Mouse (Mus musculus): Measurements from ENCODE around the gene Lurap1l.
A peak's percentile ranks its signal among the peaks of the same experiment; 100 is the strongest.
"Not testable (repeated sequence)": the region's sequence is repeated elsewhere in the genome, so short reads cannot be mapped to it uniquely, and the experiment has no call there.

Lurap1l gene

DNA sequence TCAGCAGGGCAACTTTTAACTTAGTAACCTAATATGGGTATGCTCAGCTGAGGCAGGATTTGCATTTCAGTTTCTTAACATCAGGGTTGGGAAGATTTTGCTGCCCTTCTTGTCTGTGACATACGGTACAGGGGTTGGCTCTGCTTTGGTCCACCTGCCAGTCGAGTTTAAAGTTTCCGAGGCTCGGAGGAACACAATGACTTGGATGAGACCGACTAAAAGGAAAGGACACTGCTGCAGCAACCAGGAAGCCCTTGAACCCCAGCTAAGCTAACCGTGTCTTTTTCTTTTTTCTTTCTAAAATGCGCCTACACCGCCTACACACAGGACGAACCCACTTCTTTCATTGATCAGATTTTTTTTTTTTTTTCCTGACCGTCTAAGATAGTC is at the start of gene Lurap1l:
Gene Lurap1l (plus strand): TSS at position 166 of the 390 bp plus-strand sequence.
- no peak for DNase-seq (ENCODE audit: low spot score)

DNA sequence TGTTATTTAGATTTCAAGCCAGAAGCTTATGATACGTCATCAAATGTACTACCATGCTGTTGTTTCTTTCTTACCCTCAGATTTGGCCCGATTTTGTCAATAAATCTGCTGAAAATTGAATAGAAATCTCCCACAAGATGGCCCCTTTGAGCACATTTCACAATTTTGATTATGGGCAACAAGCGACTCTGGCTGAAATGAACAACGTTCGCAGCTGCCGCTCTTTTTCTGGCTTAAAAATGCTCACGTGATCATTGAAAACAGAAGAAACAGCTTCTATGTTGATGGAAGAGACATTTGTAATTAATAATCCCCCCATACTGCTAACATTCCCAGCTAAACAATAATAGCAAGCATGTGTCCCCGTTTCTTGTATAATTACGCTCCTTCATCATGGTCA is 47.5 kb upstream of the Lurap1l start:
- DNase-seq (ENCODE audit: low spot score), result no peak

DNA sequence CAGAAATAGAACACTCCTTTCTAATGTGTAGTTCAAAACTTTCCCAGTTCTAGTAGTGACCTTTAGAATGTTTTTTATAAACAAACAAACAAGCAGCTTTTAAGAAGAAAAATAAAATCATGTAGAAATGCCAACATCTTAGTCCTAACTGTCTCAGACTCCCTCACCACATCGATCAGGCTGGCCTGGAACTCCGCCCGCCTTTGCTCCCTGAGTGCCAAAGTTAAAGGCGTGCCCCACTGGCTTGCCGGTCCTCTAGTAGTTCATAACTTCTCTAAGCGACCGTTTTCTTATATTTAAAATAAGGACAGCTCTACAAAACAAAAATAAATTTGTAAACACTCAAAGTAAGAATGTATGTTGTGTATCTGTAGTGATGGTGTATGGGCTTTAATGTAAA is 46.5 kb upstream of the Lurap1l start:
- DNase-seq (ENCODE audit: low spot score), result no peak

DNA sequence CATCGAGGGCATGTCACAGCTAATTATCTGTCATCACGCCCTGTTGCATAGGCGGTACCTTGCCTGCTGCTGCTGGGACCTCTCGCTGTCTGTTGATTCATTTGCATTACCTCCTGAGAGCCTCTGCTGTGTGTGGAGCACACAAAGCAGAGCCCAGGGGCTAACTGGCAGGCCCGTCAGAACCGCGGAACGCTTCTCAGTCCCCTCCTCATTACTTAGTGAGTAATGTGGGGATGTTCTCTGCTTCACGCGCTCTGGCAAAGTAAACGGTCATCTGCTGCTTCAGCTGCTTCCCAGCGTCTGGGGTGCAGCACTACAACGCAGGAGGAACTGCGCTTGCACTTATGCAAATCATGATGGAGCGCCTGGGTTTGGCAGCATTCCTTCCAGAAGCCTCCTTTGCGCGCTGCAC is 45.9 kb upstream of the Lurap1l start:
- DNase-seq (ENCODE audit: low spot score), result no peak

DNA sequence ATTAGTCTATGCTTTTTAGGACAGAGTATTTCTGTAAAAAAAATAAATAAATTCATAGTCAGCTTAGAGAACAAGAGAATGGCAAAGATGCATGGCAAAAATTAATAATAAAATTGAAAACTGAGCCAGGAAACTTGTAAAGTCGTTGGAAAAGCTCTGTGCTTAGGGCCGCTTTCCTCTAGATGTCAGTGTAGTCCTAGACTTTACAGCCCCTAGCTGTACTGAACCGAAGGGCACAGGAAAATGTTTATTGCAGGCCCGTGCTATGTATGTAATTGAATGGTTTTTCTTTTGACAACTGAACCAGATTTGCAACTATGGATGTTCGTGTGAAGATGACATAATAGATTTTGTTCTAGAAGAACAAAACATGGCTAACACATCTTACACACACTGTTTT is 44.4 kb upstream of the Lurap1l start:
- no peak for DNase-seq (ENCODE audit: low spot score)

DNA sequence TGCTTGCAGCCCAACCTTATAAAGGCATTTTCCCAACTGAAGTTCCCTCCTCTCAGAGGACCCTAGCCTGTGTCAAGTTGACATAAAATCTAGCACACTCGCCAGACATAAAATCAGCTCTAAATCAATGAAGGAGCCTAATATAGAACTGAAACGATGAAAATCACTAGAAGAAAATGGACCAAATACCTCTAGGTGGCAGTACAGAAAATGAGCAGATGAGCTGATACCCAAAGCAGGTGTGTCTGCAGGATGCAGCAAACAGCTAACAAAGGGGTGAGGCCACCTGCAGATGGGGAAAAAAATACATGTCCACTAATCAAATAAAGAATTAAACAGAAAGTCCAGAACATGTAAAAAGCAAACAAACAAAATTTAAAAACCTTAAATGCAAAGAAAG is 40.8 kb upstream of the Lurap1l start:
- no peak for DNase-seq (ENCODE audit: low spot score)

DNA sequence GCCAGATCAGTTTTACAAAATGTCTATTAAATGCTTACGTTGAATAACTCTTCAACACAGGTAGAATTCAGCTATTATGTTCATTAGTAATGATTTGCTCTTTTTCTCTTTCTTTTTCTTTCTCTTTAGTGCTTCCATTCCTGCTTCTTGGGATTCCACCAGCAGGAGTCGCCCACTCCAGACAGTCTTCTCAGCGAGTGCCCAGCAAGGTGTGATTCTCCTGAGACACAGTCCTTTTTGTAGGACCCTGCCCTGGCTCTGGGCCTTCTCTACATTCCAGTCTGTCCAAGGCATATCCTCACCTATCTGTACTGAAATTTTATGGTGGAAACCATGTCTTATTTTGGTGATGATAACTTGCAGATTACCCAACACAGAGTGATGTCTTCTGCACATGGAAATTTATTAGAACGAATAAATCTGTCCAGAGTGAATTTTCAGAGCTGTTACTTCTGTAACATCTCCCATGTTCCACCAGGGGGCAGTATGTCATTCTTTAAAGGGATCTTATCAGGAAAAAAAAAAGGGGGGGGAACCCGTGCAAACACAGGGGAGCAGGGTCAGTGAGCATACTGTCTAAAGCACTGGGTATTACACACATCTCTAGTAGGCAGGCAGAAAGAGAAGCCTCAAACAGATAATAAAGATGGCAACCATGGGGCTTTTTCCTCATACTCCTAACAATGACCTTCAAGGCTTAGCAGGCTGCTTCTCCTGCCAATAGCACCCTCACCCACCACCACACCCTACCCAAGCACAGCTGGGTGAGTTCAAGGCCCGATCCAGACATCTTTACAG is 37.4 kb upstream of the Lurap1l start:
- DNase-seq (ENCODE audit: low spot score), result no peak

DNA sequence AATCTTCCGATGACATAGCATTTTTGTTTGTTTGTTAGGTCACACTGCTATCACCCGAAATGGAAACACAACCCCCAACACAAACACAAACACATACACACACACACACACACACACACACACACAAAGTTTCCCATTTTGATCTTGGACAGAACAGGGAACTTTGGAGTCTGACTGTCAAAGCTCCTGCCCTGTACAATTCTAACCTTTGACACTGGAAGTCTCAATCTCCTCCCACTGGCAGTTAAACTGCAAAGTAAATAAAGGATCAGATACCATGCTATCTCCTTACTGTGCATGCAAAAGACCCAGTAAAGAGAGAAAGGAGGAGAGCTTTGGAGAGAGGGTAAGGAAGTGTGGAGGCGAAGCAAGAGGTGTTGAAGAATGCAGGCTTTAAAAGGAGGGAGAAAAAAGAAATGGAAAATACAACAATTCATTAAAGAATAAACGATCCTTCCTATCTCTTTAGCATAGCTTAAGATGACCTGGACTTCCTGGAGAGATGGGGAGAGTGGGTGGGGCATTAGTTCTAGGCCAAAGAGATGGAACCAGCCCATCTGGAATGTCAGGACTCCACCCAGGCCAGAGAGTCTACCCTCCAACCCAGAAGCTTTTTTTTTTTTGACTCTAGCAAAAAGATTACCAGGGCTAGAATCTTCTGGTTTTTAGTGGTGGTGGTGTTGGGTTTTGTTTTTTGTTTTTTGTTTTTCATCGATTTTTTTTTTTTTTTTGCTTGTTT is 36.2 kb upstream of the Lurap1l start:
- no peak for DNase-seq (ENCODE audit: low spot score)

DNA sequence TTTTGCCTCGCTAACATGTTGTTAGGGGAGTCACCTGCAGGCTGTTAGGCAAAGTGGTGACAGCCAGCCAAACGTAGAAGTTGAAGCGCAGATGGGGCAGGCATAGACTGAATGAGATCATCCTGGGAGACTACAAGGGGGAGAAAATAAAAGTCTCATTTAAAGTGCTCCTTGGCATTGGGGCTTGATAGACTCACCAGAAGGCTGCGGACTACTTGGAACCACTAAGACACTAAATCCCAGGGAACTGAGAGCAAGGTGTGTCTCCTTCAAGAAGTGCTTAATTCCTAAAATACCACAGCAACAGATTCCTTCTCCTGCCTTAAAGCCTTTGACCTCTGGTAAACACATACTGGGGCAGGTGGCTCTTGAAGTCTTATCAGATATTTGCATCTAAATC is 35.4 kb upstream of the Lurap1l start:
- no peak for DNase-seq (ENCODE audit: low spot score)

DNA sequence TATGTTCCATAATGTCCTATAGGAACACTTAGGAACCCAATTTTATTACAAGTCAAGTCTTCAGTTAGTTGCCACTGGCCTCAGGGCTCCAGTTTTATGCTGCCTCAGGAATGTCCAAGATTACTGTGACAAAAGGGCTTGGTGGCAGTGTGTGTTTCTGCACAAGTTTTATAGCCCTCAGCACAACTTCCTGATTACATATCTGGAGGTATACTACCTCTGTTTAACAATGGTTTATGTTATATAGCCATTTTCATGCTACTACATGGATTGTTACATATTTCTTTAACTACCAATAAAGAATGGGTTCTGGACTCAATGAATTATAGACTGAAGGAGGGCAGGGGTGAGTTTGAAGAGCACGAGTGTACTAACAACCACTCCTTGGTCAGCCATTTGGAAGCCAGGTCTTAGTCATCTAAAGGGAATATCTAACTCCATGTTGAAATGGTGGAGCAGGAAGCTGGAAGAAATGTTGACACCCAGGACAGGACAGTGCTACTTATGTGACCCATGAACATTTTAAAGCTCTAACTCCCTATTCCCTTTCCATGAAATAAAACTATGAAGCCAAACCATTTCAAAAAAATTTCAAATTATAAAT is 28.3 kb upstream of the Lurap1l start:
- DNase-seq (ENCODE audit: low spot score), result no peak

DNA sequence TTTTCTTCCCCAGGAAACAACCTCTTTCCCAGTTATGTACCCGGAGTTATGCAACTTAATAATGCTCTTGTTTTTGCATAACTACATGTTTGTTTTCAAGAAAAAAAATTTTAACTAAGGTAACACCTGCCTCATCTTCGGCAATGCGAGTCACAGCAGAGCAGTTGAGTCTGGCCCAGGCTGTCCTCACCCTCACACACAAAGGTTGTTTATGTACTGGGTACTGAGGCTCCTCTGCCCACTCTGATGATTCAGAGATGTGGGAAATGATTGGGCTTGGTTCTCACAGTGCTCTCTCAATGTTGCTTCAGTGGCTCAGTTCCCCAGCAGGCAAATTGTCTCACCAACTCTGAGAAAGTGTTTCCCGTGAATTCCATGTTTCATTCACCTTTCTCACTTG is 23.8 kb upstream of the Lurap1l start:
- DNase-seq (ENCODE audit: low spot score), result no peak

DNA sequence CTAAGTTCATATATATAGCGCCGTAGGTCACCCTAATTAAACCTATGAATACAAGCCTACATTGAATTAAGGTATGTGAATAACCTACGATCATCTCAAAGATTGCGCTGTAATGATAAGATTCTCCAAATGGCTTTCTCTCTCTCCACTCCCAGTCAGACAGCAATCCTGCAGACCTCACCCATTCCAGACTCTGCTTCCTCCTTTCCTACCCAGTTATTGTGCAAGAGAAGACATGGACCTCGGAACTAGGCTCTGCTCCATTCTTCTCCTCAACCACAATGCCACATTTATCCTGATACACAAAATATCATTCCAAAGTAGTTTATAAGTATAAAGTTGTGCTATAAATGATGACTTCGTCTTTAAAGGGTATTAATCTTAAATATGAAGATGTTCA is 19.4 kb upstream of the Lurap1l start:
- DNase-seq (ENCODE audit: low spot score), result no peak

DNA sequence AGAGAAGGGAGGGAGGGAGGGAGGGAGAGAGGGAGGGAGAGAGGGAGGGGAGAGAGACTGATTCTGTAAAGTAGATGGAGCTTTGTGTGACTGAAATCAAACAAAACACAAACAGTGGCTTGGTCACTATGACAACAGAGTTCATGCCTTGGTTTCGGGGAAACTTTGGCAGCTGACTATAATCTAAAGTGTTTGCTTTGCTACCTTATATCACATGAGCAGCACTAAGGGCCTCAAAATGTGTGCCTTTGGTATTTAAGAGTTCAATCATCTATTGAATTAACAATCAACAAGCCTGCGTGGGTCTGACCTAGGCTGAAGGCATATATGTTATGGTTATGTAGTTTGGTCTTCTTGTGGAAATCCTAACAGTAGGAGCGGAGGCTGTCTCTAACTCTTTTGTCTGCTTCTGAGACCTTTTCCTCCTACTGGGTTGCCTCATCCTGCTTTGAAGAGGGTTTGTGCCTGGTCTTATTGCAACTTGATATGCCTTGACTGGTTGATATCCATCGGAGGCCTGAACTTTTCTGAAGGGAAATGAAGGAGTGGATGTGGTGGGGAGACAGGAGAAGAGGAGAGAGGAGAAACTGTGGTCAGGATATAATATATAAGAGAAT is 15.1 kb upstream of the Lurap1l start:
- DNase-seq (ENCODE audit: low spot score), result no peak

DNA sequence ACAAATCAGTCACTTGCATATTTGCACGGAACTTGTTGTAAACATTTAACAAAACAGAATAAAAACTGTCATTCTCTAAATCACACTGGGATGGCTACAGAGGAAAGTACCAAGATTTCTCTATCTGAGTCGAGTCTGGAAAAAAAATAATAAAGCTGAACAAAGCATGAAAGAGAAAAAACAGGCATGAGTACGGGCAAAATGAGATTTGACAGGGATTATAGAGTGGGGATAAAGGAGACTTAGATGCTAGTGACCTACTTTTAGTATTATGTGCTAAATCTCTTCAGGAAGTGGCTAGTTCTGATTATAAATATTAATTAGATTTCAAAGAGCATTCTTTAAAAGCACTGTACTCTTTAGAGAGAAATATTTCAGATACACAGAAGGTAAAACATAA is 3.7 kb upstream of the Lurap1l start:
- DNase-seq (ENCODE audit: low spot score), result no peak

DNA sequence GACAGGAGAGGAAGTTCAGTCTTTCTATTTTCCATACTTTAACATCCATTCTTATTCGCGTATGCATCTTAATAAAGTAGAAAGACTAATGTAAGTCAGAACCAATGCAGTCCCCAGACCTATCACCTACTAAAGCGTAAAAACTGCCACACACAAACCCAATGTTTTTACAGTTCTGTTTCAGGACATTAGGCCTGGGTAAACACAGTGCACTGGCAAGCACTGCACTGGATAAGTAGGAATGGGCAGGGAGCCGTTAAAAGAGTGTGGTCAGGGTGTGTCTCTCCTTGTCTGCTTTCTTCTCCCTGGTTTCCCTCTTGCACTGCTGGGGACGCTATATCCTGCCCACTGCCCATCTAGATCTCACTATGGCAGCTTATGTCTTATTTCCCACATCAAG is 2.5 kb upstream of the Lurap1l start:
- no peak for DNase-seq (ENCODE audit: low spot score)

DNA sequence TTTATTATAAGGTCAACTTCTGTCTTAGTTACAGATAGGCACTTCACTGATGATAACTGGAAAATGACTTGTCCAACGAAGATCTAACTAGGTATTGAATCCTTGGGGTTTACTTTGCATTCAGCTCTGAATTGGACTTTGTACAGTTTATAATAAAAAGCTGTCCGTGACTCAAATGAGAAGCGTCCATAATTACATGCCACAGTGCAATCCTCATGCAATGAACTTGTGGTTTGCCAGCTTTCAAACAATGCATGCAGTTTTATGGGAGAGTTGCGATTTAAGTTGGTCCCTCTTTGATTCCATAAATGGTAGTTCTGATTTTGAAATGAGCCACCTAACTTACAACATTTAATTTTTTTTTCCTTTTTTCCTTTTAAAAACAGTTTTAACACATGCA is 1.5 kb upstream of the Lurap1l start:
- no peak for DNase-seq (ENCODE audit: low spot score)

DNA sequence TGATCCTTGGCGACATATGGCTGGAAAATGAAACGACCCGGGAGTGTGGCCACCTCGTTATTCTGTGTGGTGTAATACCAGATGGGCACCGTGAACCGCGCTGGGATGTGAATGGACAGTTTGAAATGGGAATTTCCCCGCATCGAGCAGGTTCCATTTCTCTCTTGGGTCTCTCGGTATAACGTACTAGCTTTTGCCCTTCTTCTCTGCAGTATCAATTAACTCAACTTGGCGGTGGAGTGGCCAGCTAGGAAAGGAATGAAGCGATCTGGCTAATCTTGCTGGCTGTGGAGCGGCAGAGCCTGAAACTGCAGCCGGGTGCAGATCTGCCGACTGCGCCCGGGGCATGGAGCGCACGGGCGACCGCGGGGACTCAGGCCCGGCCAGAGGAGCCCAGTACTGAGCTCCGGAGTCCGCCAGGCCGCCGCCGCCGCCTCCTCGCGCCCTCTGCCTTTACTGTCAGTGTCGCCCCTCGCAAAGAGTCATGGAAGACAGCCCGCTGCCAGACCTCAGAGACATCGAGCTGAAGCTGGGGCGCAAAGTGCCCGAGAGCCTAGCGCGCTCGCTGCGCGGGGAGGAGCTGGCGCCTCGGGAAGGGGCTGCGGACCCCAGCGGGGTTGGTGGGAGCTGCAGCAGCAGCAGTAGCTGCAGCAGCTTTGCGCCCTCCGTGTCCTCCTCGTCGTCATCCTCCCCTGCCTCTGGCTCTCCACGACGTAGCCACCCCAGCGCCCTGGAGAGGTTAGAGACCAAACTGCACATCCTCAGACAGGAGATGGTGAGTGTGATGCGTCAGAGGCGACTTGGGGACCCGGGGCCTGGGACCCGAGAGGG is 640 bp downstream of the Lurap1l start:
- peak; percentile 47 for DNase-seq (ENCODE audit: low spot score)

DNA sequence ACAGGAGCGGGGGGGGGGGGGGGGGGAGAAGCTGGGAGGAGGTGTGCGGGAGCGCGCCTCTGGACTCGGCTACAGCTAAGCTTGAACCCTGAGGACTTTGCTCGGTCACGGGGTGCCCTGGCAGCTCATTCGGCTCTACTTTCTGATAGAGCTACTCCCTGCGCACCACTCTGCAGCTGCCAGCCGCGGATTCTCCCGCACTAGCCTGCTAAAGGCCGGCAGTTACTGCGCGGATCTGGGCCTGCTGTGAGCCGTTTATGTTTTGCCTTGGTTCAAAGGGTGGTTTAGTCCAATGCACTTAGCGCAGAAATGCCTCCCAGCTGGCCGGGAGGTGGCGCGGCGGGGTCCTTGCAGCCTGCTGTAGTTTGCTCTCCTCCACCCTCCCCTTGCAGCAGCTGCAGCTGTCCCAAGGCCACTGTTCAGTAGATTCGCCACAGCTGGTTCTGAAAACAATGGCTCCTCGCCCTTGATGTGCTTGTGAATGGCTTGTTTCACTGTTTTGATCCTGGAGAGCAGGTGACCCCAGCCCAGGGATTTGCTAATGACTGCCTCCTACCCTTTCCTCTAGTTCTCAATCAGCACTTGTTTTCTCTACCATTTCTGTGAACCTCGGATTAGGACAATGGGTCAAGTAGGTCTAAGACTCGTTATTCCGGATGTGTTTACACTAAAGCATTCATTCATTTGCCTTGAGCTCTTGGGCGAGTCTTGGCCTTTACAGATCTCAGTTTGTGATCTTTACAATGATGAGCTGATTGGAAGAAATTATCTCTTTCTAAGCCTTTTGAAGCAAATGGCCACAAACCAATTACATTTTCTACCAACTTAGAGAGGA is 1.5 kb downstream of the Lurap1l start:
- DNase-seq (ENCODE audit: low spot score), result peak; percentile 75

DNA sequence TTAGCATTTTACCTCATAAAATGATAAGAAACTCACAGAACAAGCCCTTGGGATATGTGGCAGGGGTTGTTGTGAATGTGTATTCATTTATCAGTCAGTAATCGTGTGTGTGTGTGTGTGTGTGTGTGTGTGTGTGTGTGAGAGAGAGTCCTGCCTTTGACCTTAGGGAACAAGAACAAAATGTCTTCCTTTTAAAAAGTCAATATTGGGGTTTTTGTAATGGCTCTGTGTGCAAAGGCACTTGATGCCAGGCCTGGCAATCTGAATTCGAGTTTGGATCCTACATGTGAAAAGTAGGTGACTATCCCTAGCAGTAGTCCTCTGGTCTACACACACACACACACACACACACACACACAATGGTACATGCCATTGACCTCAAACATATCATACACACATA is 4.8 kb downstream of the Lurap1l start:
- DNase-seq (ENCODE audit: low spot score), result no peak

DNA sequence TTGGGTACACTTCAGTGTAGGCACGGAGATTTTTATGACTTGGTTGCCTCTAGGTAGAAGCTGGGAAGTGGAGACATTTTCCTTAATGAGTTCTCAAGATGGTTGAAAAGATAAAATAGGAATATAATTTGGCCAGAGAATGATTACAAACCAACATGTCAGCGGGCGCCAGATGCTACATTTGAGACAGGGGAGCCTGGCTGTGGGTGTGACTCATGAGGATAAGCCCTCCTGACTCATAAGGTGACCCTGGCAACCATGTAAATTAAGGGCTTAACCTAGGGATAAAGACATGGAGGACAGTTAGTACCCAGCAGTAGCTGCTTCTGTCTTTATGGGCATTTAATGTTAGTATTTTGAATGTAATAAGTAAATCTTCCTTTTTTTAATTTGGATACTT is 6.2 kb downstream of the Lurap1l start:
- no peak for DNase-seq (ENCODE audit: low spot score)

DNA sequence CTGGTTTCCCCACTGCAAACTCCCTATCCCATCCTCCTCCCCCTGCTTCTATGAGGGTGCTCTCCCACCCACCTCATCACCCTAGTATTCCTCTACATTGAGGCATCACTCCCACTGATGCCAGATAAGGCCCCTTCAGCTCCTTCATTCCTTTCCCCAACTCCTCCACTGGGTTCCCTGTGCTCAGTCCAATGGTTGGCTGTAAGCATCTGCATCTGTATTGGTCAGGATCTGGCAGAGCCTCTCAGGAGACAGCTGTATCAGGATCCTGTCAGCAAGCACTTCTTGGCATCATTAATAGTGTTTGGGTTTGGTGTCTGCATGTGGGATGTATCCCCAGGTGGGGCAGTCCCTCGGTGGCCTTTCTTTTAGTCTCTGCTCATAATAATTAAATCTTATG is 6.7 kb downstream of the Lurap1l start:
- DNase-seq (ENCODE audit: low spot score), result not testable (repeated sequence)

Measured in testis, postnatal 10 days (tissue).